Mouse (Mus musculus) gastrocnemius, adult 18-20 months (tissue): ENCODE results near the gene Csrp3. TPM values are rescaled to one million over a fixed set of nuclear protein-coding genes. Genes with fewer than 3 reads are reported as not detected.

Source experiments
- DNase-seq: peaks from one replicate; pipeline ENCODE4 v3.0.0; 2021; ENCODE audit warnings: low spot score
- long read RNA-seq, 2 experiments: library from polyadenylated mRNA; stranded (forward); transcript quantifications; one replicate each; pipeline ENCODE4 v2.0.0; 2021
- total RNA-seq, 2 experiments: library from RNA; stranded (reverse); gene quantifications; 2 replicates each; pipeline ENCODE4 v1.2.3; 2021

Csrp3 gene
- 100 to 1,000 TPM; 202 to 385 TPM for total RNA-seq
- long read RNA-seq, experiment 1, transcript Csrp3-201 (6 exons, 877 nt), result major isoform, 6 of 7 reads
- long read RNA-seq, experiment 1, partial matches to known transcripts, result 1 of 7 reads
- long read RNA-seq, experiment 1, other reads (novel, unspliced or antisense), result 0 of 7 reads
- long read RNA-seq, experiment 2, transcript Csrp3-201 (6 exons, 877 nt), result major isoform, 15 of 18 reads
- long read RNA-seq, experiment 2, partial matches to known transcripts, result 2 of 18 reads
- long read RNA-seq, experiment 2, other reads (novel, unspliced or antisense), result 1 of 18 reads

DNA sequence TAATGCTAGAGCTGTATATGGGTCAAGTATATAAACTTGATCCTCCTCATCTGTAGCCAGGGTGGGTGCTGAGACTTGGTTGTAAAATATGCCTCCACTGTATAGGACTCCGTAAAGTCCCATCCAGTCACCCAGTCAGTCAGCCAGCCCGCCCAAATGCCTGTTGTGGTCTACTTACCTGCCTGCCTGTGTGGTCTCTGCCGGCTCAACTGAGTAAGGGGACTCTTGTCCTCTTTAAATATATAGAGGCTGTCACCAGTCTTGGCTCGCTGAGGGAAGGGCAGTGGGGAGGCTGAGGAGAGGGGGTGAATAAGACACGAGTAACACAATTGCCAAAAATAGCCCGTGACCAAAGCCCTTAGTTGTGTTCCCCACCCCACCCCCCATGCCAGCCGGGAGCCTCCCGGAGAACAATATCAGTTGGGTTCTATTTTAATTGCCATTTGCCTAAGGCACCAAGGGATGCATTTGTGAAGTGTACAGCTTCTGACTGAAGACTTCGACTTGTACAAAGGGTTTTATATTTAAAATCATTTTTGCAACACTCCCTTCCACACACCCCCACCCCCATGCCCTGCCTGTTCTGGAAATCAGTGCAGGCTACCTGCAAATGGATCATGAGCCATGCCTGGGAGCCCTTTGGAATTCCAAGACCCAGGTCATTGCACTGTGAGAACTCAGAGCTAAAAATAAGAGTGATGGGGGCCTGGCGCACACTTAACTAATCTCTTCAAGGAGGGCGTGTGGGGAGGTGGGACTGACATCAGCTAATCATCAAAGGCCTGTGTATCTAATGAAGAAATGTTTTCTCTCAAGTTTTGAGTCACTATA lies at the start of gene Csrp3:
Csrp3 (minus strand) TSS at position 214 of the 831 bp plus-strand sequence.
- DNase-seq, result no peak

DNA sequence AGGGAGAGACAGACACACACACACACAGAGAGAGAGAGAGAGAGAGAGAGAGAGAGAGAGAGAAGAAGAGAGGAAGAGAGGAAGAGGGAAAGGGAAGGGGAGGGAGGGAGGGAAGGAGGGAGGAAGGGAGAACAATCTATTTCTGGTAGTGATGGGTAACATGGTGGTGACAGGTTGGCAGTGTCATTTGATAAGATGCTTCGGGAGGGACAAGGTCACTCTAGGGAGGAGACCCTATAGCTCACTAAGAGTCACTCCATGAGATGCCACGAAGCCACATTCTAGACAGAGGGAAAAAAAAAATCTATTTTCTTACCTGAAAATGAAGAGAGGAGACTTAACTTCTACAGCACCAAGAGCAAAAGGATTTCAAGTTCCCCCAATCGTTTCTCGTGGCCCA lies 48.2 kb upstream of the Csrp3 start:
- no peak for DNase-seq

DNA sequence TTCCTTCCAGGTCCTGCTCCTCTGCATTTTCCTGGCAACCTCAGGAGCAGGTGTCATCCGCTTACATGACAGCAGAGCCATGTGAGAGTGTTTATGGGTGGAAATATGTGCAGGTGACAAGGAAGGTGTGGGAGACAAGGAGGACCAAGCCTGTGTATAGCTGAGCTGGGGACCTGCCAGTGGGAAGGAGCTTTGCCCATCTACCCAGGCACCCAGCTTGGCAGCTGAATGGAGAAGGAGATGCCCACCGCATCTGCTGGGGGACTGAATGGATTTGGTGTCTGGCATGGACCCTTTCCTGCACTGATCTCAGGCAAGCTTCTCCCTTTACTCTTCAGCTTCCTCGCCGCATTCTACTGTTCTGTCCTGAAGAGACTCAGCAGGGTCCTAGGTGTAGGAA lies 47.6 kb upstream of the Csrp3 start:
- no peak for DNase-seq

DNA sequence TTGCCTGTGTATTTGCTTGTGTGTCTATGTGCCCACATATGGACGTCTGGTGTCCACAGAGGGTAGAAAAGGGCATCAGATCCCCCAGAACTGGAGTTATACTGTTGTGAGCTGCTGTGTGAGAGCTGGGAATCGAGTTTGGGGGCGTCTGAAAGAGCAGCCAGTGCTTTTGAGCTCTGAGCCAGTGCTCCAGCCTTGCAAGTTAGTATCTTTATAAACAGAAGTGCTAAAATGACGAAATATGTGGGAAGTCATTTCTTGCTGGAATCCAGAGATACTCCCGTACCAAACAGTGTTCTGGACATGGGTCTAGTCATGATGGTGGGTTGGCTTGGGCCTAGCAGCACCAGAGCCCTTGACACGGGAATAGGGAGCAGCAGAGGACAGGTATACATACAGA lies 46.9 kb upstream of the Csrp3 start:
- DNase-seq, result no peak

DNA sequence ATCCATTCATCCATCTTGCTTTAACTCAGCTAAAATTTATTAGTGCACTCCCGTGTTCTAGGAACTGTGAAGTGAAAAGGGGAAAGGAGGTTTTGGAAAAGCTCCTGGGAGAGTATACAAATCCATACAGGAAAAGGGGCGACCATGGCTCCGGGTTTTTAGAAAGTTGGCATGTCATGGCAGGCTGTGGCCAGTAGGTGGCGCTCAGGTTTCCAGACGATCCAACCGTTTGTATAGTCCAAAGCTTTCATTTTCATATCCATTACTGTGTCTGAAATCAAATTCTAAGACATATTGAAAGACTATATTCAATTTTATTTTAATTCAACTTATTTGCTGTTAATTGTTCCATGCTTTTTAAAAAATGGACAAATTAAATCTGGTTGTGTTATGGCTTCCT lies 46.3 kb upstream of the Csrp3 start:
- peak; percentile 28 for DNase-seq

DNA sequence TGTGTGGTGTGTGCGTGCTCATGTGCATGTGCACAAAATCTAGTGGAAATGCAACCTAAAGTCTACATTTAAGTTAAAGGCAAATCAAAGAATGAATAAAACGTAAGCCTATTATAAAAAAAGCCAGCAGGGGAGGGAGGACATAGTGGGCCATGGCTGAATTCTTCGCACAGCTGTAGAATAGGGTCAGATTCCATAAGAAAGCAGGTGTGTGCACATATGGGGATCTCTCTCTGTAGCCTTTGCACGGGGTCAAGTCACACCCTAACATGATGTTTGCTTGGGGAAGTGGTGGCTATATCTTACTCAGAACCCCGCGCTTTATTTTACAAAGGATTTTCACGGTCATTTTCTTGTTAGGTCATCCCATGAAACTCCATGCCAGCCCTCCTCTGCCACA lies 45.3 kb upstream of the Csrp3 start:
- DNase-seq, result no peak

DNA sequence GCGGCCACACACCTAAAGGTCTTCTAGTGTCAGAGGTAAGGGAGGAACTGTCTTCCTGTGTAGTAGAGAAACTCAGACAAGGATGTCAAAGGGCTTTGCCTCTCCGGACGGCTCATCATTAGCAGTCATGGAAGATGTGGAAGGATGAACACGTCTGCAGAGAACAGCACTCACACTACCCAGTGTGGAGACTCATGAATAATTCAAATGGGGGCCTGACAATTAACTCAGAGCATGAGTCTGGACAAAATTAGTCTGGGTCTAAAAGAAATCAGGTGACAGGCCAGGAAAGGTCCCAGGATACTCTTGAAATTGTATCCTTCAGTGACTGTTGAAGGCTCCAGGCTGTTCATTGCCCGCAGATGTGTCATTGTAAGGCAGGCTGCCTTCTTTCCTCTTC lies 43.2 kb upstream of the Csrp3 start:
- DNase-seq, result no peak

DNA sequence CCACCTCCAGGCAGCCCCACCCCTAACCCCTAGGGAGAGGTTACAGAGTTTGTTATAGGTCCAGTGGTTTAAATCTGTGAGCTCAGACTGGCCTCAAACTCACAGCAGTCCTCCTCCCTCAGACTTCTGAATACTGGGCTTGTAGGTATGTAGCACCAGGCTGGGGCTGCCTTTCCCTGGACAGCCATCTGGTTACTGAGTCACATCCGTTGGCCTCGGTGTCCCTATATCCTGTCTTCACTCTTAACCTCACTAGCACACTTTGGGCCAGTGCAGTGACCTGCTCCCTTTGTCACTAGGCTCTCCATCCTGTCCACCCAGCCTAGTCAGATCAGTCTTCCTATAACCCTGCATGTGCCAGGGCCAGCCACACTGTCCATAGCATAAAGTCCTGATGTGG lies 40.9 kb upstream of the Csrp3 start:
- no peak for DNase-seq

DNA sequence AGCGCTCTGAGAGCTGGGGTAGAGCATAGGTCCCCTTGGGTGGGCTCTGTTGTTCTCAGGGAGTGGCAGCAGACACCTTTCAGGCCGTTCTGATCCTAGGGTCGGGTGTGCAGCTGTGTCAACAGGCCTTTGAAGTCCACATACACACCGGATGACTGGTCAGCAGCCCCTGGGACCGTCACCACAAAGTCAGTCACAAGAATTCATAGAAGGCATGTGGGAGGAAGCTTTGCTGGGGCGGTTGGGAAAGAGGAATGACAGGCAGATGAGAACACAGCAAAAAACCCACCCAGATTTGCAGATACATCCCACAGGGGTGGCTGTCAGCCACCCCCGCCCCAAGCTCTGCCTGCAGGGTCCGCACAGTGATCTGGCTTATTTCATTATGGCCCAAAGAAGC lies 40.1 kb upstream of the Csrp3 start:
- no peak for DNase-seq

DNA sequence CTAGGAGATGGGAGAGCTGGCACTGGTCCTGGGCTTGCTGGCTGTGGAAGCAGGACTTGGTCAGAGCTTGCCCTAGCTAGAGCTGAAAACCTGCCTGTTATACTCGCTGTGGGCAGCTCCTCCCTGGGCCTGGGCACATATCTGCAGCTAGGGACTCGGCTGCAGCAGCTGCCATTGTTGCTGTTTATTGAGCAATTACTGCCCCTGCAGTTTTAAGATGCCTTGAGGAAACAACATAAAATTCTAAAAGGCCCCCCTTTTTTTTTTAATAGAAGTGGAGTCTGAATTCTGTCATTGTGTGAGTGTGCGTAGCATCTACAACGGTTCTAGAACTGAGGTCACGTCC lies 36.4 kb upstream of the Csrp3 start:
- DNase-seq, result no peak

DNA sequence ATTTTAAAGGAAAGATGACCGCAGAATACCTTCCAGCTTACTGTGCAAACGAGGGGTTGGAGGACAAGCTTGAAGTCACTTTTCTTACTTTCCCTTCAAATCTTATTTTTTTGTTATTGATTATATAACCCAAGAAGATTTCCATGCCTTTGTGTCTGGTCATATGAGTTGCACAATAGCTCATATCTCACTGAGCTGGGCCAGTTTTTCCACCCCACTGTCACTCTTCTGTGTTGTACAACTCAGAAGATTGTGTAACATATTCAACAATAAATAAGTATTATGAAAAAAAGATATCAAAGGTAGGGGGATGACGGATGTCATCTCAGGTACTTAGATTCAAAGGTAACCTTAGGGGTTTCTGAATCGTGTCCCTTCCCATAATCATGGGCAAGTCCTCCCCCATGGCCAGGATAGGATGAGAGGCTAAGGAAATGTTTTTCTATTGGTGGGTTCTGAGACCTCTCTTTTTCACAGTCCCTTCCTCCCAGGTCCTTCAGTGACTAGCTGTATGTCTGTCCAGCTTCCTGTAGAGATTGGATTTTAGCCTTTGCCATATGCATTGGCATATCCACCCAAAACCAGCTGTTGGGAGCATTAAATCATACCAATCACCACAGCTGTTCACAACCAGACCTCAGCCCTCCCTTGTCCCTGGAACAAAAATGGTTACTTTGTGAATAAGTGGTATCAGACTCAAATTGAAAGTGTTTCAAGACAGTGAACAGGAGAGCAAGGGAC lies 35.9 kb upstream of the Csrp3 start:
- DNase-seq, result no peak

DNA sequence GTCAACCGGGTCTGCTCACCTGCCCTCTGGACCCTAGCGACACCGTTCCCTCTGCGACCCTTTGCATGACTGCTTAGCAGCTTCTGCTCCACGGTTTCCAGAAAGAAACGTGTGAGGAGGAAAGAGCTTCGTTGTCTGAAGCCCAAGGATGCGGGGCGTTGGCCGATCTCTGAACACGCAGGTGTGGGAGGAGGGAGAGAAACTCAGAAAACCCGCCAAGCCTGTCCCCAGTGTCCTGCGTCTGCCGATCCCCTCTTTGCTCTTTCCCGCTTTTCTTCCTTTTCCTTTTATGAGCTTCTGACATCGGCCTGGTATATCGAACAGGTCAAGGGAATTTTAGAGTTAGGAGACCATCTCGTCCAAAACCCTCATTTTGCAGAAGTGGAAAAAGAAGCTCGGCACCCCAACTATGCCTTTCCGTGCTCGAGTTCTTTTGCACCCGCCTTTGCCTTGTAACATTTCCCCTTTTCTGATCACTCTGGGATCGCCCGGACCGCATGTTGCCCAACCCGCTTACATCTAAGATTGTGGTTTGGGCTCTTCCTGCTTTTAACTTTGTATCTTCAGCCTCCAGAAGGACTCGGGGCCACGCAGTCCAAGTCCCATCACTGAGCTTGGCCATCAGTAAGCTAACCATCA lies 34.3 kb upstream of the Csrp3 start:
- DNase-seq, result no peak

DNA sequence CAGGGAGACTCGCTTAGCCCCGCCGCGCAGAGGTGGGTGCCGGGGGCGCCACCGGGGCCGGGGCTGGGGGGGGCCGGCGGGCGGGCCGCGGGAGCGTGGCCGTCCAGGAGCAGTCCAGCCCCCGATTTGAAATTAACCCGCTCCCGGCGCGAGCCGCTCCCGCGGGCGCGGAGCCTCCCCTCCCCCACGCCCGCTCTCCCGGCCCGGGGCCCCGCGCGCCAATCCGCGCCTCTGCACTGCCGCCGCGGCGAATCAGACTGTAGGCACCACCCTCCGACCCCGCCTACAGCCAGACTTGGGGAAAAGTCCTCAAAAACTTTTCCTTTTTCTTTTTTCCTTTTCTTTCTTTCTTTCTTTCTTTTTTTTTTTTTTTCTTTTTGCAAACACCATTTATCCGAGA lies 33.7 kb upstream of the Csrp3 start, which contains the start of gene E2f8:
E2f8 (minus strand) TSS at position 111 of the 400 bp plus-strand sequence.
- peak; percentile 40 for DNase-seq

DNA sequence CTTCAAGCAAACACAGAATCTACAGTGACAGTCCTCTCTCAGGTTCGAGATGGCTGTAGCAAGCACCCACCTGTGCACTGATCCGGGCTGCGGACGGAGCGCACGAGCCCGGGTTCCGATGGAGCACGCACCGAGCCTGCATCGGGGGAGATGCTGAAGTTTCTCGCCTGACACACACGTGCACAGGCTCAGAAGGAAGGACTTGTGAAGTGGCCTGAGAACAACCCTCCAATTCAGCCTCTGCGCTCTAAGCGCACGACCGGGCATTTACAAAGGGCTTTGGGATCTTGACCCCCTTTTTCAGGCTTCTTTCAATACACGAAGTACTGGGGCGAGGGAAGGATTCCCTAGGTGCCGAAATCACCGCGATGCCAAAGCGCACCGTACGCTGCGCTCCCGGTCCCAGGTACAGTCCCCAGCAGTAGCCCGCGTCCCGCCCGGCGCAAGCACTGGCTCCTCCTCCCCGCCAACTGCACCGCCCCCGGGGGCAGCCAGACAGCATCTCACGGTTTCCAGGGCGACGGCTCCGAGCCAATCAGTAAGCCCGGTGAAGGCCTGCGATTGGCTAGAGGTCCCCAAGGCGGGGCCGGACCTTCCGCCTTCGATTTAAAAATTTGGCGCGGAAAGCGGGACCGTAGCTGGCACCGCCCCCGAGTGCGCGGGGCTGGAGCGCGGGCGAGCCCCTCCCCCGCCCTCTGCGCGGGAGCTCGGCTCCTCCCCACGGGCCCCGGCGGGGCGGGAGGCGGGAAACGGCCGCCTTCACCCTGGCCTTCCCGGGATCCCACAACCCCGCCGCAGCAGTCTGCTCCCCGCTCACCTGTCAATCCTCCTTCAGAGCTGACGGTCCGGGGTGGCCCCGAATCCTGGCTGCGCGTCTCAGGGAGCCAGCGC lies 33.0 kb upstream of the Csrp3 start:
- DNase-seq, result peak; percentile 92

DNA sequence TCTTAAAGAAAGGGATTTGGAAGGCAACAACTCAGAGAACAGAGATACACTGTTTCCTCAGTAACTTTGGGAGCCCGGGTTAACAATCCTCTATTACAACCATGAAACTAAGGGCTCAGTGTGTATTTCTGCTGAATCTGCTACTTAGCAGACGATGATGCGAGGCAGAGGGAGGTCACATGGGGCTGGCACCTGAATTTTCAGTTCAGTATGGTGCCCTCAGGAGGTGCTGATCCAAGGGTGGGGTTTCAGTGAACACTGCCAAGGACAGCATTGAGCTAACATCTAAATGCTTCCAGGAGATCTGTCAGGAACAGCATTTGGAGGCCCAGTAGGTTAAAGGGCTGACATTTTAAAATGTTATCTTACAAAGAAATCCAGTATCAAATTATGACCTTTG lies 31.7 kb upstream of the Csrp3 start:
- no peak for DNase-seq

DNA sequence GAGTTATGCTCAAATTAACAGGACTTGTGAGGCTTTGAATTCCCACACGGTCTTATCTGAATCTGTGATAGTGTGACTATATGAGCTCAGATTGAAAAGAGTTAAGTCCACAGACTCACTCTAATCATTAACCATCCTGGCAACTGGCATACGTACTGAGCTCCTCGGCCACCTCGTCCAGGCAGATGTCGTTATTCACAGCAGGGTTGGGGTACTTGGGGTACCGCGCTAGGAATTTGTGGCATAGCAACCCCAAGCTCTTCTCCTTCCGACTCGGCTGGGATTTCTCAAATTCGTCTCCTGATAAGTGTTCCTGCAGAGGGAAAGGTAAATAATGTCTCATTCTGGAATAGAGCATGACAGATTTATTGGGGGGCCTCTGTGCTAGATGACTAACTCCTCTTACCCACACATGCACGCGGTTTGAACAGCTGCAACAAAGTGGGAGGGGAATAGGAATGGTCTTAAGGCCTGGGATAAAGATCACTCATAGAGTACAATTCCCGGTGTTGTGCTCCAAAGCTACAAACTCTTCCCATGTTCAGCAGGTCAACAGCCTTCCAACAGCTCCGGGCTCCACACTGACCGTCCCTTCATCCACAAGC lies 30.1 kb upstream of the Csrp3 start:
- DNase-seq, result no peak

DNA sequence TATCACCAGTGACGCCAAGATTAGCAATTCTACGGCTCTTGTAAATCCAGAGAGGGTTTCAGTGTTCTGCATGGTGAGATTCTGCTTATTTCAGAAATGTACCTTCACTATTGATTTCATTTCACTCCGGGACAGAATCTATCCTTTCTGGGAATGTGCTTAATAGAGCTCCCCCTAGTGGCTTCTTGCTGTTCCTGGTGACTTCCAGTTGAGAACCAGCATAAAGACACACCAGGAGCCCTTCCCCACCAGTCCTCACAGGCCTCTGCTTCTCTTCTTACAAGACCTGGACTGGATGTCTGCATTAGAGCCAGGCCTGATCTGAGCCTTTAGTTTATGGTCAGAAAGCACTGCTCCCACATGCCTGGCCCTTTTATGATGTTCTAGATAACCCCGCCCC lies 28.7 kb upstream of the Csrp3 start:
- DNase-seq, result peak; percentile 52

DNA sequence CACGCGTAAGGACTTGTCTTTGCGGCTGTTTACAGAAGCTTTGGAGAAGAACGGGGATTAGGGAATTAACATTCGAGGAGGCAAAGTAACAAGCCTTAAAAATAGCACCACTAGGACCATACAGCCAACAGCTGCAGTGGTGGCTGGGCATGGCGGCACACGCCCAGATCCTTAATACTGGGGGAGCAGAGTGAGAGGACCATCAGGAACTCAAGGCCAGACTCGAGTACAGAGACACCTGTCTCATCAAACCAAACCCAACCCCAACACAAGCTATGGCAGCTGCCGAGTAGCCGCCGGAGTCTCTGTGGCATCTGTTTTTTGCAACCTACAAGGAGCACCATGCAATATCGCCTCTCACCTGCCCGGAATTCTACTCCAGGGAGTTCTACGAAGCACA lies 27.3 kb upstream of the Csrp3 start:
- DNase-seq, result no peak

DNA sequence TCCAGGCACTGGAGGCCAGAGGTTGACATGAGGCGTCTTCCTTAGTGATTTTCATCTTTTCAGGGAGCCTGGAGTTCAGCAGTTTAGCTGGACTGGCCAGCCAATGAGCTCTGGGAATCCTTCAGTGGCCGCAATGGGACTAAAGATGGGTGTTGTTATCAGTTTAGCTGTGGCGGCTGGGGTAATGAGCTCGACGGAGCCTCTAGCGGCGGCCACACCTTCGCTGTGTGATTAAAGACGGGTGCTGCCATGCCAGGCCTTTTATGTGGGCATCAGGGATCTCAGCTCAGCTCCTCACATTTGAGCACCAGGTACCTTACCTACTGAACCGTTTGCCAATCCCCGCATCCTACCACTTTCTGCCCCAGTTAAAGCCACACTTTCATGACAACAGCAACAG lies 23.5 kb upstream of the Csrp3 start:
- DNase-seq, result no peak

DNA sequence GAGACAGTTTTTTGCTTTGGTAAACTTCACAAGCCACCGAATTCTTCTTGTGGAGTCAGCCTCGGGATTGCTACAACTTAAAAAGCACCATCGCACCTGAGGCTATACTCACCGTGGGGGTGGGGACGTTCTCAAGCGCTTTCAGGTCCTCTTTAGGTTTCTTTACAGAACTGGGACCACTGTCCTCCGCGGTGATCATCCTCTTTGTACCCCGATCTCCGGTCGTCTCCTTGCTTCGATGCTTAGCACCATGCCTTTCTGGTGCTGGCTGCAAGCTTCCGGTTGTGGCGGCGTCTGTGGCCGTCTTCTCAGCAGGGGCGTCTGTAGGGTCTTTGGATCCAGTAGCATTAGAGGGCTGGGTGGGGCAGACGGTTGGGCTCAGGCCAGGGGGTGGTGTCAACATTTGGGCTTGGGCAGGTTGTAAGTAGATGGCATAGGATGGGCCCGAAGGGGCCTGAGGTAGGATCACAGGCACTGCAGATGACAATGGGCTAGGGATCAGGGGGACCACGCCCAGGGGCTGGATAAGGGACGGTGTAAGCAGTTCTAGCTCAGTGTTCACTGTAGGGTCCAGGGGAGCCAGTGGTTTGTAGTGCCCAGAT lies 22.8 kb upstream of the Csrp3 start:
- no peak for DNase-seq
